Mouse (Mus musculus) forebrain, embryonic 10.5 days (tissue): ENCODE results near the gene Klhdc3. TPM values are rescaled to one million over a fixed set of nuclear protein-coding genes. Genes with fewer than 3 reads are reported as not detected.

Source experiments
- DNase-seq: peaks from one replicate; pipeline ENCODE4 v3.0.0-alpha.2; 2017; ENCODE audit warnings: low spot score; ENCODE audit errors: extremely low spot score
- H3K27ac ChIP-seq: fragments of 300-500 bp; sonication (generic); 2 replicates; pipeline ENCODE4 v1.5.1; 2016; ENCODE audit warnings: mild to moderate bottlenecking
- H3K27me3 ChIP-seq: fragments of 300-500 bp; sonication (generic); 2 replicates; pipeline ENCODE4 v1.6.1; 2016; ENCODE audit warnings: mild to moderate bottlenecking; ENCODE audit not compliant: poor library complexity, severe bottlenecking
- H3K36me3 ChIP-seq: fragments of 300-500 bp; sonication (generic); replicated peaks from 2 replicates; pipeline ENCODE4 v1.6.1; 2016; ENCODE audit warnings: mild to moderate bottlenecking, moderate library complexity
- H3K4me1 ChIP-seq: fragments of 300-500 bp; sonication (generic); 2 replicates; pipeline ENCODE4 v1.6.1; 2016
- H3K4me3 ChIP-seq: fragments of 300-500 bp; sonication (generic); 2 replicates; pipeline ENCODE4 v1.5.1; 2016; ENCODE audit warnings: mild to moderate bottlenecking, moderate library complexity
- H3K9me3 ChIP-seq: fragments of 300-500 bp; sonication (generic); 2 replicates; pipeline ENCODE4 v1.6.1; 2016; ENCODE audit warnings: mild to moderate bottlenecking, moderate library complexity
- WGBS: fragments of 180-500 bp; shearing (Covaris S2); methylation state at CpG from one replicate; pipeline ENCODE4 v1.1.7; 2016; 5-methylcytosine and 5-hydroxymethylcytosine counted together
- polyA plus RNA-seq: library from polyadenylated mRNA; unstranded; fragments of >200 nt; fragmentation: Nextera tagmentation; extraction: Ambion mirVana; gene quantifications from 2 replicates; pipeline ENCODE4 v1.2.1, GENCODE M21; 2016

The Klhdc3 gene
- polyA plus RNA-seq, result 132 and 133 TPM in 2 replicates

DNA sequence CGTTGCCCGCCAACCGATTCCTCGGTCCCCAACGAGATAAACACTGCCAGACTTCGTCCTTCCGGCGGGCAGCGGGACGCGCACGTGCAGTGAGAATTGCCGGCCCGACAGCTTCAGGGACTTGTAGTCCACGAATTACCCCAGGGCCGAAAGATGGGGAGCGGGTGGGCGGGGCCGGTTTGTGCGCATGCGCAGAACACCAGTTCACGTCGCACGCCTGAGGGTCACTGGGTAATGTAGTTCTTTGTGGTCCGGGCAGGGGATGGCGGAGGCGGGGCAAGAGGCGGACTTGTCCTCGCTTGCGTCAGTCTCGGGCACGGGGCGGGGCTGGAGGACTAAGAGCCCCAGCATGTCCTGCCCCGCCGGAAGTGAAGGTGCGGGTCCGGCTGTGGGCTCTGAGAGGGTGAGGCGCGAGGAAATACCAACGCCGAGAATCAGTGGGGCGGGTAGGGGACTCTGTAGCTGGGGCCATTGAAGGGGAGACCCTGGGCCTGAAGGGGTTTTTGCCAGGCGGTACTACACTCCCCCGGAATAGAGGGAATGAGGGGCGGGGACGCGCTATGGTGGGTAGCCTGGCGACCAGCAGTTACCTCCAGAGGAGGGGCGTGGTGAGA is at the start of gene Klhdc3:
Gene Klhdc3 (minus strand): TSS at position 155 of the 614 bp plus-strand sequence.
- WGBS, result under 1% methylated on average over 49 of the region's 49 CpGs
- Histone ChIP-seq H3K36me3 (peaks cover 65% of the 10 kb centered on the region), H3K27me3 (no peaks in the 10 kb centered on the region), H3K4me3 (peak within 1 kb of the TSS; percentile 93), H3K9me3 (no peaks in the 10 kb centered on the region), H3K4me1 (peaks cover 45% of the 10 kb centered on the region), H3K27ac (peak within 1 kb of the TSS; percentile 91)
- peak; percentile 100 for DNase-seq

- H3K4me3 ChIP-seq, result peak within 1 kb of the TSS; percentile 3
- 16% methylated on average over 24 of the region's 24 CpGs for WGBS
- DNase-seq, result no peak
These were observed 48.2 kb upstream of the Klhdc3 start, which contains the start of gene Gnmt for GRCm38 (mm10) chr17:46728904-46729318. TSS of gene Gnmt (minus strand) at chr17:46729168.

DNA sequence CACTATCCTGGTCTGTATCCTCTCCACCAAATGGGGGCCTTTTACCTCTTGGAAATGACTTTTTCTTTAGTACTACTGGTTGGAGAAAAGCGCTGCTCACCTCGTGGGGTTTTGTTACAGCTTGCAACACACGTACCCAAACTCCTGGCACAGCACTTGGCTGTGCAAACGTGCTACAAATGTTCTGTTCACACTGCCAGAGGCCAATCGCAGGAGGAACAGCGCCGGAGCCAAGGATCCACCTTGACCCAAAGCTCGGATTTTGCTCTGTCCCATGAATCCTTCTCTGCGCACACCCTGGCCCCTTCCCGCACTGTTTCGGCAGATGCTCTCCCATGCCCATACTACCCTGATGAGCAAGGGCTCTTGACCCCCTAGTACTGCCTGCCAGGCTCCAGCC is 47.8 kb upstream of the Klhdc3 start:
- no peak overlapping the region for H3K27ac ChIP-seq
- no peaks in the 10 kb centered on the region for H3K9me3 ChIP-seq
- H3K4me1 ChIP-seq, result peaks cover 11% of the 10 kb centered on the region
- WGBS, result 48% methylated on average over 11 of the region's 11 CpGs
- H3K4me3 ChIP-seq, result peak overlapping the region; percentile 3
- peaks cover 26% of the 10 kb centered on the region for H3K27me3 ChIP-seq
- H3K36me3 ChIP-seq, result peaks cover 31% of the 10 kb centered on the region
- DNase-seq, result no peak

More at GRCm38 (mm10) chr17:46728904-46729318, 48.2 kb upstream of the Klhdc3 start, which contains the start of gene Gnmt:
- H3K4me1 ChIP-seq, result peaks cover 11% of the 10 kb centered on the region
- H3K27me3 ChIP-seq, result peaks cover 26% of the 10 kb centered on the region
- no peaks in the 10 kb centered on the region for H3K9me3 ChIP-seq
- no peak within 1 kb of the TSS for H3K27ac ChIP-seq
- H3K36me3 ChIP-seq, result peaks cover 27% of the 10 kb centered on the region

- Histone ChIP-seq H3K27ac (no peak overlapping the region), H3K27me3 (peaks cover 26% of the 10 kb centered on the region), H3K4me3 (no peak overlapping the region), H3K36me3 (peaks cover 35% of the 10 kb centered on the region), H3K9me3 (no peaks in the 10 kb centered on the region), H3K4me1 (peaks cover 11% of the 10 kb centered on the region)
- no peak for DNase-seq
- WGBS, result 38% methylated on average over 6 of the region's 6 CpGs
These were observed 47.3 kb upstream of the Klhdc3 start for GRCm38 (mm10) chr17:46728021-46728420.

GRCm38 (mm10) chr17:46727271-46727670 is 46.6 kb upstream of the Klhdc3 start:
- Histone ChIP-seq H3K27ac (no peak overlapping the region), H3K27me3 (peaks cover 26% of the 10 kb centered on the region), H3K36me3 (peaks cover 41% of the 10 kb centered on the region), H3K4me3 (no peak overlapping the region), H3K9me3 (no peaks in the 10 kb centered on the region), H3K4me1 (peaks cover 11% of the 10 kb centered on the region)
- no peak for DNase-seq
- 97% methylated on average over 11 of the region's 11 CpGs for WGBS

DNA sequence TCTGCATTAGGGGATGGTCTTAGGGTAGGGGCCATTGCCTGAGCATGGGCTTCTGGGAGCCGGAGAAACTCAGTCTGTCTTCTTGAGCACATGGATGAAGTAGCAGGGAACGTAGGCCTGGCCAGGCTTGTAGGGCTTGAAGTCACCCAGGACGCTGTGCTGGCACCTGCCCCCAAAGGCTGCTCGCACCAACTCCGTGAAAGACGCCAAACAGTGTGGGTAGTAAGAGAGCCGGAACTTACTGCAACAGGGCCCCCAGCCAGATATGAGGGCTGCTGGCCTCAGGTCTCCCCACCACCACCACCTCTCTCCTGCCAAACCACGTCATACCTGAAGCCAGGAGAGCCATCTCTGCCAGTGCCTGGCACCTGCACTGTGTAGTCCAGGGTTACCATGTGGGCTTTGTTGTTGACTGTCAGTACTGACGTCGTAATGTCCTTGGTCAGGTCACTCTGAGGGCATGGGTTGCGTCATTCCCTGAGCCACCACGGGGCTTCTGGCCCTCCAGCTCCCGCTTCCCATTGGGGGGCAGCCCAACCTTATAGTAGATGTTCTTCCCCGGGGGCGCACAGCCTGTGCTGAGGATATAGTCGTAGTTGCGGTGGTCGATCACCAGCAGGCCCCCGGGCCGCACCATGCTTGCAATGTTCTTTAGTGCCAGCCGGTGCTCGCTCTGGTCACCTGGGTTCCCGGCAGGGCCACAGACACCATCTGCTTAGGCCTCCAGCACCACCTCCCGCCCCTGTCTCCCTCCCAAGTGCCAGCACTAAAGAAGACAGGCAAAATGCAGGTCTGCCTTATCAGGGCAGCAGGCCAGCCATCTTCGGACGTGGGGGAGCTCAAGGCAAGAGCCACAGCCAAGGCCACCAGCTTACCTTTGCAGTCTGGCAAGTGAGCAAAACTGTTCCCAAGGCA is 45.3 kb upstream of the Klhdc3 start:
- Histone ChIP-seq H3K27me3 (peaks cover 26% of the 10 kb centered on the region), H3K27ac (no peak overlapping the region), H3K36me3 (peaks cover 54% of the 10 kb centered on the region), H3K4me1 (peaks cover 11% of the 10 kb centered on the region), H3K4me3 (no peak overlapping the region), H3K9me3 (no peaks in the 10 kb centered on the region)
- no peak for DNase-seq
- WGBS, result 95% methylated on average over 26 of the region's 26 CpGs

DNA sequence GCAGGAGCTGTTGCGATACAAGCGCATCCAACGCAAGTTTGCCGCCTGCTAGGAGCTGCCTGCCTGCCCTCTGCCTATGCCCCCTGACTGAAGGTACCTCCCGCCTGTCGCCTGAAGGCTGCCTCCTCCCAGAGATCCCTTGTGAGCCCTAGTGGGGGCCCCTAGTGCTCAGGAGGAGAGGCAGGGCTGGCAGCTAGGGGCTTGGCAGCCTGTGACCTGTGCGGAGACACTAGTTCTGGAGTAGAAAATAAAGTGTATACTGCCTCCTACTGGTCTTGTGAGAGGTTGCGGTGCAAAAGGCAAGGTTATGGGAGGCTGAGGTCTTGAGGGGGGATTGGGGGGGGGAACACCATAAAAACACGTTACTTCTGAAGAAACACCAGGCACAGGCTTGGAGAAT is 44.6 kb upstream of the Klhdc3 start:
- Histone ChIP-seq H3K9me3 (no peaks in the 10 kb centered on the region), H3K36me3 (peaks cover 61% of the 10 kb centered on the region), H3K27me3 (peaks cover 26% of the 10 kb centered on the region), H3K4me1 (peaks cover 11% of the 10 kb centered on the region), H3K4me3 (no peak overlapping the region; the same call in 1 of the 2 replicates), H3K27ac (peak overlapping the region; percentile 48)
- DNase-seq, result peak; percentile 42
- 51% methylated on average over 9 of the region's 9 CpGs for WGBS

- H3K4me1 ChIP-seq, result peaks cover 11% of the 10 kb centered on the region
- no peak for DNase-seq
- H3K27me3 ChIP-seq, result peaks cover 19% of the 10 kb centered on the region
- peaks cover 64% of the 10 kb centered on the region for H3K36me3 ChIP-seq
- no peaks in the 10 kb centered on the region for H3K9me3 ChIP-seq
- H3K27ac ChIP-seq, result peak overlapping the region; percentile 48; the same call in 1 of the 2 replicates
- 85% methylated on average over 20 of the region's 20 CpGs for WGBS
- no peak overlapping the region for H3K4me3 ChIP-seq
These were observed 43.9 kb upstream of the Klhdc3 start for GRCm38 (mm10) chr17:46724477-46725084.

- H3K36me3 ChIP-seq, result peaks cover 73% of the 10 kb centered on the region
- H3K4me3 ChIP-seq, result no peak overlapping the region
- peaks cover 4% of the 10 kb centered on the region for H3K4me1 ChIP-seq
- no peak overlapping the region for H3K27ac ChIP-seq
- DNase-seq, result no peak
- WGBS, result 93% methylated on average over 7 of the region's 7 CpGs
- no peaks in the 10 kb centered on the region for H3K9me3 ChIP-seq
- no peaks in the 10 kb centered on the region for H3K27me3 ChIP-seq
These were observed 40.4 kb upstream of the Klhdc3 start for GRCm38 (mm10) chr17:46721077-46721476.

DNA sequence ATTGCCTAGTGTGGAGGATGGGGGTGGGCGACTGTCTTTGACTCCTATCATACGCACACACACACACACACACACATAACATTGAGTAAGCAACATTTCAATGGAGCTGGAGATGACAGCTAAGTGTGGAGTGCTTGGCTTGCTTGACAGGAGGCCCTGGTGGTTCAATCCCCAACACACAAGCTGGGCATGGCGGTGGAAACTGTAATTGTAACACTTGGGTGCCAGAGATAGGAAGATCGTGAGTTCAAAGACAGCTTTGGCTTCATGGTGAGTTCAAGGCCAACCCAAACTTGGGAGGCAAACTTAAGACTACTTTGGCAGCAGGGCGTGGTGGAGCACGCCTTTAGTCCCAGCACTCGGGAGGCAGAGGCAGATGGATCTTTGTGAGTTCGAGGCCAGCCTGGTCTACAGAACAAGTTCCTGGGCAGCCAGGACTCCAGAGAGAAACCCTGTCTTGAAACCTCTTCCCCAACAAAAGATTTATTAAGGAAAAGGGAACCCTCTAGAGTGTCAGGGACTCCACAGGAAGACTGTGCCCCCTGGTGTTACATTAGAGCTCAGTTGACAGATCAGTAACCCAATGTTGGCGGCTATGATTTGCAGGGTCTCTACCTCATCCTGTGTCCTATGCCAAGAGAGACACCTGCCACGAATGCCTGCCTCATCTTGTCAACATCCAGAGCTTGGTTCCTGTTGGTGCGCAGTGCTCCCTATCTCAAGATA is 34.2 kb upstream of the Klhdc3 start:
- Histone ChIP-seq H3K27me3 (no peaks in the 10 kb centered on the region), H3K9me3 (no peaks in the 10 kb centered on the region), H3K4me3 (no peak overlapping the region), H3K4me1 (peaks cover 26% of the 10 kb centered on the region), H3K36me3 (peaks cover 47% of the 10 kb centered on the region), H3K27ac (no peak overlapping the region)
- 95% methylated on average over 11 of the region's 11 CpGs for WGBS
- no peak for DNase-seq

DNA sequence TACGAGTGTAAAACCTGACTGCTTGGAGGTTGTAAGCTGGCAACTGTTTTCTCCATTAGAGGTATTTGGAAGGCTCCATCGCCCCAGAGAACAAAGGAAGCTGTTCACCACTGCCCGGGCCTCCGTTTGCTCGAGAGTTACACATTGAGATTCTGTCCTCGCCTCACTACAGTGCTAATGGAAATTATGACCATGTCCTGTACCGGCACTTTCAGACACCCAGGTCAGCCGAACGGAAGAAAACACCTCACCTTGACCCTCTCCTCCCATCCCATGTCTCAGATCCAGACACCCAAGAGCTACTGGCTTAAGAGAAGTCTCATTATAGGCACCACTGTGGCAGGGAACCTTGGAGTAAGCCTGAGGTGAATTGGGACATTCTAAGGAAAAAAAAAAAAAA is 33.1 kb upstream of the Klhdc3 start:
- Histone ChIP-seq H3K36me3 (peaks cover 47% of the 10 kb centered on the region), H3K9me3 (no peaks in the 10 kb centered on the region), H3K27me3 (no peaks in the 10 kb centered on the region), H3K27ac (no peak overlapping the region), H3K4me3 (no peak overlapping the region), H3K4me1 (peaks cover 26% of the 10 kb centered on the region)
- no peak for DNase-seq
- WGBS, result 94% methylated on average over 9 of the region's 9 CpGs

- Histone ChIP-seq H3K4me3 (peak overlapping the region; percentile 97), H3K27ac (no peak overlapping the region; the same call in 1 of the 2 replicates), H3K36me3 (peaks cover 45% of the 10 kb centered on the region), H3K9me3 (no peaks in the 10 kb centered on the region), H3K4me1 (peaks cover 26% of the 10 kb centered on the region), H3K27me3 (no peaks in the 10 kb centered on the region)
- WGBS, result 83% methylated on average over 7 of the region's 7 CpGs
- DNase-seq, result no peak
These were observed 31.7 kb upstream of the Klhdc3 start for GRCm38 (mm10) chr17:46712442-46712841.
